Mouse (Mus musculus) lung, postnatal 10 days (tissue): ENCODE measurements around the gene Ms4a4a.
"Not testable (repeated sequence)": the region's sequence is repeated elsewhere in the genome, so short reads cannot be mapped to it uniquely, and the experiment has no call there.

Experiments used
- DNase-seq: peaks from one replicate; pipeline ENCODE4 v3.0.0; 2021

Ms4a4a gene

GRCm38 (mm10) chr19:11375273-11375672 lies at the start of gene Ms4a4a:
TSS of gene Ms4a4a (plus strand) at chr19:11375523.
- DNase-seq: no peak

GRCm38 (mm10) chr19:11335932-11336331 lies 39.4 kb upstream of the Ms4a4a start, which contains the start of gene Ms4a7:
TSS of gene Ms4a7 (minus strand) at chr19:11336146.
- no peak for DNase-seq

GRCm38 (mm10) chr19:11343147-11343546 lies 32.2 kb upstream of the Ms4a4a start:
- no peak for DNase-seq

GRCm38 (mm10) chr19:11343992-11344391 lies 31.3 kb upstream of the Ms4a4a start:
- DNase-seq: no peak

- peak; percentile 27 for DNase-seq
Observed at GRCm38 (mm10) chr19:11349698-11350481, 25.4 kb upstream of the Ms4a4a start.

GRCm38 (mm10) chr19:11351878-11352277 lies 23.4 kb upstream of the Ms4a4a start:
- peak; percentile 12 for DNase-seq

GRCm38 (mm10) chr19:11355730-11356129 lies 19.6 kb upstream of the Ms4a4a start:
- no peak for DNase-seq

- DNase-seq: peak; percentile 24
Observed at GRCm38 (mm10) chr19:11360106-11360505, 15.2 kb upstream of the Ms4a4a start.

- DNase-seq: no peak
Observed at GRCm38 (mm10) chr19:11362002-11362401, 13.3 kb upstream of the Ms4a4a start.

GRCm38 (mm10) chr19:11368310-11368709 lies 7.0 kb upstream of the Ms4a4a start:
- no peak for DNase-seq

GRCm38 (mm10) chr19:11371181-11371580 lies 4.1 kb upstream of the Ms4a4a start:
- DNase-seq: no peak

- no peak for DNase-seq
Observed at GRCm38 (mm10) chr19:11376399-11376798, 1.1 kb downstream of the Ms4a4a start.

- DNase-seq: no peak
Observed at GRCm38 (mm10) chr19:11387109-11387508, 11.8 kb downstream of the Ms4a4a start.

- DNase-seq: no peak
Observed at GRCm38 (mm10) chr19:11387685-11388084, 12.4 kb downstream of the Ms4a4a start.

GRCm38 (mm10) chr19:11388949-11389348 lies 13.6 kb downstream of the Ms4a4a start:
- DNase-seq: no peak

GRCm38 (mm10) chr19:11395769-11396168 lies 20.4 kb downstream of the Ms4a4a start:
- no peak for DNase-seq

GRCm38 (mm10) chr19:11404527-11404926 lies 29.2 kb downstream of the Ms4a4a start, which contains the start of gene Ms4a4c:
TSS of gene Ms4a4c (plus strand) at chr19:11404770.
- no peak for DNase-seq

GRCm38 (mm10) chr19:11407428-11407827 lies 32.1 kb downstream of the Ms4a4a start:
- no peak for DNase-seq

GRCm38 (mm10) chr19:11408591-11408990 lies 33.3 kb downstream of the Ms4a4a start:
- DNase-seq: no peak

GRCm38 (mm10) chr19:11411640-11412039 lies 36.3 kb downstream of the Ms4a4a start:
- no peak for DNase-seq

GRCm38 (mm10) chr19:11414084-11414483 lies 38.8 kb downstream of the Ms4a4a start:
- DNase-seq: no peak

- no peak for DNase-seq
Observed at GRCm38 (mm10) chr19:11415581-11415980, 40.3 kb downstream of the Ms4a4a start.

GRCm38 (mm10) chr19:11418865-11419264 lies 43.5 kb downstream of the Ms4a4a start:
- DNase-seq: not testable (repeated sequence)

GRCm38 (mm10) chr19:11431209-11431608 lies 55.9 kb downstream of the Ms4a4a start:
- DNase-seq: not testable (repeated sequence)
